Mouse (Mus musculus) small intestine, adult 2 months (tissue): ENCODE measurements around the gene Fam216b.

Source experiments
- CTCF ChIP-seq: fragments of 200-500 bp; IDR thresholded peaks from 2 replicates; pipeline ENCODE4 v1.5.1; 2012; ENCODE audit warnings: low read depth, mild to moderate bottlenecking, control low read depth, inconsistent platforms, low read length, moderate library complexity, mixed read lengths; ENCODE audit not compliant: insufficient replicate concordance, insufficient read length; ENCODE audit errors: extremely low read depth
- POLR2A ChIP-seq: fragments of 200-500 bp; IDR thresholded peaks from 2 replicates; pipeline ENCODE4 v1.6.1; 2012; ENCODE audit warnings: low read depth, mild to moderate bottlenecking, control low read depth, inconsistent platforms, low read length, moderate library complexity

- TF ChIP-seq CTCF = no peak
- TF ChIP-seq POLR2A = no peak
Observed at GRCm38 (mm10) chr14:78108388-78108787, 19.6 kb upstream of the Fam216b start.
